Mouse (Mus musculus) thymus, adult 2 months (tissue): ENCODE results near the gene P4ha2.

Source experiments
- CTCF ChIP-seq: fragments of 200-500 bp; IDR thresholded peaks from 2 replicates; pipeline ENCODE4 v1.5.1; 2012; ENCODE audit warnings: mild to moderate bottlenecking, control low read depth, low read length, moderate library complexity, borderline replicate concordance; ENCODE audit not compliant: control insufficient read depth, poor library complexity, insufficient read depth; ENCODE audit errors: extremely low read depth
- POLR2A ChIP-seq: fragments of 200-500 bp; IDR thresholded peaks from 2 replicates; pipeline ENCODE4 v1.6.1; 2012; ENCODE audit warnings: mild to moderate bottlenecking, low read length, control low read depth, moderate library complexity; ENCODE audit not compliant: control insufficient read depth, poor library complexity, insufficient read depth; ENCODE audit errors: extremely low read depth

DNA sequence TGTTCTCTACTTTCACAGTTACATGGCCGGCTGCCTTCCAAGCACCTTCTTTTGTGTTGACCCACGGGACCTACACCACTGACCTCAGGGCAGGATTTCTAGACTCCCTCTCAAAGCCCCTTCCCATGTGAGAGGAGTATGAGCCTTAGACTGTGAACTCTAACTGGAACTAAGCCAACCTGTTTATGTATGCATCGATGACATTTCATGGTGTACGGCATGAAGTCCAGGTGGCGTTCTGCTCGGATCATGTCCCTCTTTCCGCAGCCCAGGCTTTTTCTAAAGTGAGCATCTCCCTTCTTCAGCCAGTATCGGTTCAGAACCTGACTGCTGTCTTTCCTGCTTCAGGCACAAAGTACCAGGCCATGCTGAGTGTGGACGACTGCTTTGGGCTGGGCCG, 17.2 kb downstream of the P4ha2 start:
- no peak for TF ChIP-seq CTCF
- no peak for TF ChIP-seq POLR2A
